Mouse (Mus musculus): ENCODE data around the gene Rgcc.

Rgcc gene

GRCm38 (mm10) chr14:79278927-79279326 is 22.5 kb downstream of the Rgcc start:
- no peak for ATAC-seq (ENCODE audit: low TSS enrichment)

DNA sequence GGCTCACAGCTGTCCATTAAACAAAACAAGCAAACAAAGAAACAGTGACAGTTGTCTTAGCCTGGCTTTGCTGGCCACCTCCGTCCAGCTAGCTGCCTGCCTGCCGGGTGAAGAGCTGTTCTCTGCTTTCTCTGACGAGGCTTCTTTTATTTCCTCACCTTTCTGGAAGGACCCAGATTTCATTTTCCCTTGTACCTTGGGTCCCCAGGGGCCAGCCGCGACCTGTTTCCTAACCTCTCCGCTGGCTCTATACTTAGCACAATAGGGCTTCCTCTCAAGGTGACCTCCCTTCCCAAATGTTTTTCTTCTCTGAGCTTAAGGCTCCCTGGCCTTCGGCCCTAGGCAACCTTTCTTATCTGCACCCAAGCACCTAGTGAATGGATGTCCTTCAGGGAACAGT is 23.5 kb downstream of the Rgcc start:
- ATAC-seq (ENCODE audit: low TSS enrichment) = no peak

DNA sequence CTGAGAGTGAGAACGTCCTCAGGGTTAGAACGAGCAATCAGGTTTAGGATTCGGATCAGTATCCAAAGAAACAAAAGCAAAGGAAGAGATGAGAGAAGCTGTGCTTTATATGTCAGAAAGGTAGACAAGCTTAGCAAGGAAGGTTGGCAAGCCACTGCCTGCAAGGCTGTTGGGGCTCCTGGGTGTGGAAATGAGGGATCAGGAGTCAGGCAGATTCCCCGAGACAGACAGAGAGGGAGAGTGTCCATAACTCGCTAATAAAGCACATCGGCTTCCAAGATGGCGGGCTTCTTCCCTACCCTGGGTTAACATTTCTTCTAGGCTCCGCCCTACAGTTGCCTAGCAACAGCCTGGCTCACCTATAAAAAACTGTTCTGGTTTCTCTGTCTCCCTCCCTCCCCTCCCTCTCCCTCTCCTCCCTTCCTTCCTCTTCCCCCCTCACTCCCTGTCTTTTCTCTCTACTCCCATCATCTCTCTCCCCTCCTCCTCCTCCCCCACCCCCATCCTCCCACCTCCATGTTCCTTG is 25.5 kb downstream of the Rgcc start:
- no peak for ATAC-seq (ENCODE audit: low TSS enrichment)

GRCm38 (mm10) chr14:79275441-79275840 is 26.0 kb downstream of the Rgcc start:
- no peak for ATAC-seq (ENCODE audit: low TSS enrichment)

DNA sequence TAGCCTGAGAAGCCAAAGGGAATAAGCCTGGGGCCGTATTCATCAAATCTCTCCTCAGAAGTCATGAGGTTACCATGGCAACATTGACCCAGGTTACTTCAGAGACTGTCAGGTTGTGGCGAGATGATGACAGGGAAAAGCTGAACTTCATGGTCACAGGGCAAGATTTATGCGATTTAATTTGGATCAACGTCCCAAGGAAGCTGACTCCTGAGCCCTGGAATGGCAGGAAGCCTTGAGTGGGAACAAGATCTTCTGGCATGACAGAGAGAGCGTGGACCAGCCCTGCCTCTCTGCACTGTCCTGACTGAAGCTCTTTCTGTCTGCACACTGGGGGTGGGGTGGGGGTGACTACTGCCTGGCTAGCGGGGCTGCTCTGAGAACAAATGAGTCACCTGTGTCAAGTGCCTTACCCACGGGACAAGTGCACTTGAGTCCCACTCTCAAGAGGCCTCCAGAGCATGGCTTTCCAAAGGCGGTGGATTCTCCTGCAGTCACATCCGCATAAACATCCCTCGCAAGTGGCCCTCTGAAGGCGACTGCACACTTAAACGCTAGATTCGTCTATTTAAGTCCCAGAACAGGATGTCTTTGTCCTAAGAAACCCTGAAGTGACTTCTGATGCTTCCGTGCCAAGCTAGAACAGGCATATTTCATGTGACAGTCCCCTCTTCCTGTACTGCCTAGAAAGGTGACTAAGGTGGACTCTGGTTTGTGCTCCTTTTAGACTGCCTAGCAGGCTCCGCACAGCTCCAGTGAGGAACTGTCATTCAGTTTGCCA is 27.6 kb downstream of the Rgcc start:
- no peak for ATAC-seq (ENCODE audit: low TSS enrichment)

DNA sequence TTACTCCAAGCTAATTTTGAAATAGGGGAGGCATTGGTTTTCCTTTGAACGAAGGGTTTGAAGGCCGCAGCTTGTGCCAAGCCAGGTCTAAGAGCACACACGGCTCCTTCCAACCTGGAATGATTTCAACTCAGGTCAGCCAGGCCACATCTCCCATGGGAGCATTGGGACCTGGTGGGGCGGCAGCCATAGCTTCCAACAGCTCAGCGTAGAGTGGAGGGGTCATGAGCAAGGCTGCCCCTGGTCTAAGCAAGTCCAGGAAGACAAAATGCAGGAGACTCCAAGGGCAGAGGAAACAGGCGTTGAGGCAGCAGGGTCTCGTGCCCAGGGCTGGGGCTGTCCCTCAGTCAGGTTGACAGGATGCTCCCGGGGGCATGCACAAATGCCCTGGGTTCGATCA is 28.5 kb downstream of the Rgcc start:
- no peak for ATAC-seq (ENCODE audit: low TSS enrichment)

- no peak for ATAC-seq (ENCODE audit: low TSS enrichment)
These were observed 29.2 kb downstream of the Rgcc start for GRCm38 (mm10) chr14:79272188-79272694.

DNA sequence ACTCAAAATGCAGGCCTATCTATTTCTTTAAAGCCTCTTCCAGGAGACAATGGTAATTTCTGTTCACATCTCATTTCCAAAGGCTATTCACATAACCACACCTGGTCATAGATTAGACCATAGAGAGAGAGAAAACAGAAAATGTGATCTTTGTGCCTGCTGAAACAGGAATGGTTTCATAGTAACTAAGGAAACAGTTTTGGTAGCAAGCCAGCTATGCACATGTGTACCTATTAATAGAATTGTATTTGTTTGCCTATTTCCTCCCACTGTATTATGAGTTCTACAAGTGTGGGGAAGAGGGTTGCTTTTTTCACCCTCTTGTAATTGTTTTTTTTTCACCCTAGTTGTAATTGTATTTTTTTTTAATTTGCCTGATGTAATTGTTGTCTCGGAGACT is 31.9 kb downstream of the Rgcc start:
- no peak for ATAC-seq (ENCODE audit: low TSS enrichment)

DNA sequence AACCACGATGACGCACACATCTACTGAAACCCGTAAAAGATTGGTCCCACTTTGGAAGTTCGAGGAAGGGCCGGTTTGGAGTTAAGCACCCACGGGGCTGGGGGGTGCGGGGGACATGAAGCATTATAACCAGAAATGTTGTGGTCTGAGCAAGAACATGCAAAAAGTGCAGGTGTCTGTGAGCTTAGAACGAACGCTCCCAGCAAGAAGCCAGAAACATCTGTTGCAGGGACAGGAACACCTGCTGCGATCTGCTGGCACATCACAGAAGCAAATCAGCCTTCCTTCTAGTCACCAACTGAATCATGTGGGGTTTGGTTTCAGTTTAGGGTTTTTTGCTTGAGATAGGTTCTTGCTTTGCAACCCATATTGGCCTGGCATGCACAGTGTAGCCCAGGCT is 33.6 kb downstream of the Rgcc start:
- no peak for ATAC-seq (ENCODE audit: low TSS enrichment)

- no peak for ATAC-seq (ENCODE audit: low TSS enrichment)
These were observed 34.1 kb downstream of the Rgcc start for GRCm38 (mm10) chr14:79267382-79267781.

GRCm38 (mm10) chr14:79266408-79266807 is 35.0 kb downstream of the Rgcc start:
- no peak for ATAC-seq (ENCODE audit: low TSS enrichment)

DNA sequence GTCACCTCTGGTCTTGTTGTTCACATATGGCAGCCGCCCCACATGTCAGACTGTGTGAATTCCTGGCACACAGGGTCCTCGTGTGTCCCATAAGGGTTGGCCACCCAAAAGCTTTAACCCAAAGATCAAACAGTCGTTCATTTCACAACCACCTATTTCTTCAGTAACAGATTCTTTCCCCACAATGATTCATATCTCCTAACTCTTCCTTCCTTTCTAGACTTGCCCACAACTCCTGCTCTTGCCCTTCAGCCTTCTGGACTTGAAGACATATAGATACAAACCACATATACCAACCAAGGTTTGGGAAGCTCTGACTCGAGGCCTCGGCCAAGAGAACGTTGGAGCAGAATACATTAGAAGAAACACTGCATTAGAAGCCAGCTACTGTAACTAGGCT is 35.7 kb downstream of the Rgcc start:
- no peak for ATAC-seq (ENCODE audit: low TSS enrichment)

GRCm38 (mm10) chr14:79263321-79263720 is 38.1 kb downstream of the Rgcc start:
- no peak for ATAC-seq (ENCODE audit: low TSS enrichment)

DNA sequence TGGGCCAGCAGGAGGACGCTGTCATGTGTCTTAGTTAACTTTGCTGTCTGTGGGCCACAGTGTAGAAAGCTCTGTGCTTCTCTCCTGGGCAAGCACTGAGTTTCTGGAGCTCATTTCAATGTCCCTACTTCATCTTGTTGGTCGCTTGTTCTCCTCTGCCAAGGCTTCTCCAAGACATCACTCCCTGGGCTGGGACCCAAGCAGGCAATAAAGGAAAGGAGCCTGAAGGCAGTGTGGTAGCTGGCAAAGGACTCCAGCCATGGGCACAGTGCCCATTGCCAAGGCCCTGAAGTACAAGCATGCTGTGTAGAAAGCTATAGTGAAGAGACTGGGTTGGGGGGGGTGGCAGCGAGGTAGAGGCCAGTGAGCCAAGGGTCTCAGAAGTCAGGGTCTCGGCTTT is 38.8 kb downstream of the Rgcc start:
- ATAC-seq (ENCODE audit: low TSS enrichment) = peak; percentile 55; the same call in 1 of the 2 replicates

DNA sequence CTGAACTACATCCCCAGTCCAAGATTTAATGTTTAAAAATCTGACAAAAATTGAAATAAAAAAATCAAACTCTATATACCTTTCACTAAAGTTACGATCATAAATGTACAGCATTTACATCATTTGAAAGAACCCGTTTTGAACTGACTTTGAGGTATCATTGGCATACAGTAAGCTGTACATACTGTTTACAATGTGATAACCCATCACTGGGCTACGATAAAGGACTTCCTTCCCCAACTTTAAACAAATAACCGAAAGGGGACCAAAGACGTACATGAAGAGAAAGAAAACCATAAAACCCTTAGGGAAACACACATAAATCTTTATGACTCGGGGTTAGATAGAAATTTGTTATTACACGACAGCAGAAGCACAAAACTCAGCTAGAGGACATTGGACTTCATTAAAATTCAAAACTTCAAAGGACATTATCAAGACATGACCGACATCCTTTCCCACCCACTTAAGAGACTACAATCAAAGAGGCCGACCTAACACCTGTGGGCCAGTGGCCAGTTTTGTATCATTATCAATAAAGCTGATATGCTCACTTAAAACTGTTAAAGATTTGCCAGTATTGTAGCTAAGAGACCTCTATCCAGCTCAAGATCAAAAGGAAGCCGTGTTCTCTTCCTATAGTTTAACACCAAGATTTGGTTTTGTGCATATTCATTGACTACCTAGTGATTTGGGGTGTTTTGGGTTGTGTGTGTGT is 42.2 kb downstream of the Rgcc start:
- ATAC-seq (ENCODE audit: low TSS enrichment) = no peak

- ATAC-seq (ENCODE audit: low TSS enrichment) = no peak
These were observed 44.8 kb downstream of the Rgcc start for GRCm38 (mm10) chr14:79256656-79257055.

GRCm38 (mm10) chr14:79255786-79256185 is 45.7 kb downstream of the Rgcc start:
- ATAC-seq (ENCODE audit: low TSS enrichment) = no peak

DNA sequence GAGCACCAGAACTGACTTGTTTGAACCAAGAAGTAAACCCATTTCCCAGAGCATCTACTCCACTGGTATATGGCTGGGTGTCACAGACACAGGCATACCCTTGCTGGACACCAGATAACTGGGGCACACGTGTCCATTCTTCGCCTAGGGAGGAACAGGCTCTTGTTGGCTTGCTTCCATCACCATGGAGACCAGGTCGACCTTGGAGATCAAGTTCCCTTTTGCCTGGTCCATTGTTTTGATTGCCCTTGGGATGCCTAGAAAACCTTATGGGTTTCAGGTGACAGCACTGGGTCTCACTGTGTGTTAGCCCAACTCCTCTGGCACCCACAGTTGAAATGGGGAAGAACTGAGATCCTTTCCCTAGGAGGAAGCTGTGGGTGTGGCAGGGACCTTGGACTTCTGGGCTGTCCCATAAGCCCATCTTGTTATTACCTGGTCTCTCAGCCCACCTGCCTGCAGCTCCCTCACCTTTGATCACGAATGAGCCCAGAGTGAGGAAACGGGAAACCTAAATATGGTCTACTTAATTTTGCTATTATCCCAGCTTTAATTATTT is 49.6 kb downstream of the Rgcc start:
- ATAC-seq (ENCODE audit: low TSS enrichment) = no peak

DNA sequence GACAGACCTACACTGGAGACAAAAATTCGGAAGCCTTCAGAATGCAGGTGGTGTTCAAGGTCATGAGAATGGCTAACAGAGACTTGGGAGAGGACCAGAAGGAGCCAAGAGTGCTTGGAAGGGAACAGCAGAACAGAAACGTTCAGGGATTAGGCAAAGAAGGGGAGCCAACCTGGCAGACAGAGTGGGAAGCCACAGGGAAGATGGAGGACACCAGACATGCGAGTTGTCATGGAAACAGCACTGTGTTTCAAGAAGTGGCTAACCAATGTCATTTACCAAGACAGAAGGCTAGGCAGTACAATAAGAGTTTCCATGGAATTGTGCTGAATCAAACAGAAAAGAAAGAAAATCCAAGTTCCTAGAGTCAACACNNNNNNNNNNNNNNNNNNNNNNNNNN is 56.9 kb downstream of the Rgcc start:
- ATAC-seq (ENCODE audit: low TSS enrichment) = no peak

GRCm38 (mm10) chr14:79243038-79243883 is 58.2 kb downstream of the Rgcc start:
- no peak for ATAC-seq (ENCODE audit: low TSS enrichment)

- ATAC-seq (ENCODE audit: low TSS enrichment) = no peak
These were observed 59.1 kb downstream of the Rgcc start for GRCm38 (mm10) chr14:79242386-79242720.
